Mouse (Mus musculus): ENCODE results near the gene Gm12184. TPM values are rescaled to one million over a fixed set of nuclear protein-coding genes. Genes with fewer than 3 reads are reported as not detected.
A peak's percentile ranks its signal among the peaks of the same experiment; 100 is the strongest.

Gm12184 gene
- polyA plus RNA-seq, 1 experiment from 2014 or later, result 4.1 TPM

GRCm38 (mm10) chr11:48806856-48807562, 19.4 kb downstream of the Gm12184 start:
- WGBS, result 55% methylated on average over 21 of the region's 21 CpGs
- no peak overlapping the region for H3K9ac ChIP-seq (ENCODE audit: low read length)
- H3K4me3 ChIP-seq (ENCODE audit: low read depth, low read length), result no peak overlapping the region
- DNase-seq (ENCODE audit: low spot score), result no peak
- ATAC-seq (replicated peaks; ENCODE audit: low FRiP score, low TSS enrichment, low read depth), result peak; percentile 61
- peaks cover 97% of the 10 kb centered on the region for H3K36me3 ChIP-seq (ENCODE audit: control insufficient read depth, insufficient read depth, low read length)
- H3K4me2 ChIP-seq (ENCODE audit: low read length), result no peak overlapping the region
- H3K27ac ChIP-seq (ENCODE audit: low read depth), result no peak overlapping the region
- peaks cover under 1% of the 10 kb centered on the region for H3K4me1 ChIP-seq (replicated peaks; ENCODE audit: control insufficient read depth, insufficient read depth, low read length)
- no peaks in the 10 kb centered on the region for H3K9me3 ChIP-seq (ENCODE audit: control insufficient read depth, low read length)
- no peaks in the 10 kb centered on the region for H3K27me3 ChIP-seq (replicated peaks; ENCODE audit: control insufficient read depth, insufficient read depth, low read length)

- Histone ChIP-seq H3K27me3 (replicated peaks; ENCODE audit: control insufficient read depth, insufficient read depth, low read length) (no peaks in the 10 kb centered on the region), H3K27ac (ENCODE audit: low read depth) (no peak overlapping the region), H3K4me3 (ENCODE audit: low read depth, low read length) (no peak overlapping the region), H3K36me3 (ENCODE audit: control insufficient read depth, insufficient read depth, low read length) (peaks cover 87% of the 10 kb centered on the region), H3K9me3 (ENCODE audit: control insufficient read depth, low read length) (no peaks in the 10 kb centered on the region), H3K4me1 (replicated peaks; ENCODE audit: control insufficient read depth, insufficient read depth, low read length) (peaks cover 7% of the 10 kb centered on the region), H3K4me2 (ENCODE audit: low read length) (no peak overlapping the region), H3K9ac (ENCODE audit: low read length) (no peak overlapping the region)
- ATAC-seq (replicated peaks; ENCODE audit: low FRiP score, low TSS enrichment, low read depth), result no peak
- WGBS, result 88% methylated on average over 2 of the region's 2 CpGs
- no peak for DNase-seq (ENCODE audit: low spot score)
Measured at GRCm38 (mm10) chr11:48804922-48805321, 21.5 kb downstream of the Gm12184 start.

- ATAC-seq (replicated peaks; ENCODE audit: low FRiP score, low TSS enrichment, low read depth) (no peak), DNase-seq (ENCODE audit: low spot score) (no peak)
- Histone ChIP-seq H3K36me3 (ENCODE audit: control insufficient read depth, insufficient read depth, low read length) (peaks cover 79% of the 10 kb centered on the region), H3K9me3 (ENCODE audit: control insufficient read depth, low read length) (no peaks in the 10 kb centered on the region), H3K27me3 (replicated peaks; ENCODE audit: control insufficient read depth, insufficient read depth, low read length) (no peaks in the 10 kb centered on the region), H3K27ac (ENCODE audit: low read depth) (no peak overlapping the region), H3K4me1 (replicated peaks; ENCODE audit: control insufficient read depth, insufficient read depth, low read length) (peaks cover 7% of the 10 kb centered on the region), H3K4me3 (ENCODE audit: low read depth, low read length) (no peak overlapping the region), H3K9ac (ENCODE audit: low read length) (no peak overlapping the region), H3K4me2 (ENCODE audit: low read length) (no peak overlapping the region)
- 98% methylated on average over 2 of the region's 2 CpGs for WGBS
Measured at GRCm38 (mm10) chr11:48803988-48804387, 22.5 kb downstream of the Gm12184 start.

GRCm38 (mm10) chr11:48801831-48802772, 24.4 kb downstream of the Gm12184 start:
- no peaks in the 10 kb centered on the region for H3K27me3 ChIP-seq (replicated peaks; ENCODE audit: control insufficient read depth, insufficient read depth, low read length)
- H3K4me2 ChIP-seq (ENCODE audit: low read length), result peak overlapping the region; percentile 88
- H3K9ac ChIP-seq (ENCODE audit: low read length), result peak overlapping the region; percentile 97
- 74% methylated on average over 17 of the region's 17 CpGs for WGBS
- no peak for ATAC-seq (replicated peaks; ENCODE audit: low FRiP score, low TSS enrichment, low read depth)
- peaks cover 60% of the 10 kb centered on the region for H3K36me3 ChIP-seq (ENCODE audit: control insufficient read depth, insufficient read depth, low read length)
- no peak overlapping the region for H3K27ac ChIP-seq (ENCODE audit: low read depth)
- peak overlapping the region; percentile 97 for H3K4me3 ChIP-seq (ENCODE audit: low read depth, low read length)
- no peak for DNase-seq (ENCODE audit: low spot score)
- no peaks in the 10 kb centered on the region for H3K9me3 ChIP-seq (ENCODE audit: control insufficient read depth, low read length)
- H3K4me1 ChIP-seq (replicated peaks; ENCODE audit: control insufficient read depth, insufficient read depth, low read length), result peaks cover 11% of the 10 kb centered on the region

GRCm38 (mm10) chr11:48799921-48800701, 26.3 kb downstream of the Gm12184 start, which contains the start of gene Rack1:
Gene Rack1 (plus strand): TSS chr11:48800332.
- Histone ChIP-seq H3K27me3 (replicated peaks; ENCODE audit: control insufficient read depth, insufficient read depth, low read length) (no peaks in the 10 kb centered on the region), H3K9me3 (ENCODE audit: control insufficient read depth, low read length) (no peaks in the 10 kb centered on the region), H3K4me3 (ENCODE audit: low read depth, low read length) (peak within 1 kb of the TSS; percentile 97), H3K36me3 (ENCODE audit: control insufficient read depth, insufficient read depth, low read length) (peaks cover 40% of the 10 kb centered on the region), H3K4me1 (replicated peaks; ENCODE audit: control insufficient read depth, insufficient read depth, low read length) (peaks cover 11% of the 10 kb centered on the region), H3K4me2 (ENCODE audit: low read length) (peak within 1 kb of the TSS; percentile 88), H3K9ac (ENCODE audit: low read length) (peak within 1 kb of the TSS; percentile 97), H3K27ac (ENCODE audit: low read depth) (peak within 1 kb of the TSS; percentile 93)
- DNase-seq (ENCODE audit: low spot score) (peak; percentile 98), ATAC-seq (replicated peaks; ENCODE audit: low FRiP score, low TSS enrichment, low read depth) (peak; percentile 90)
- WGBS, result under 1% methylated on average over 47 of the region's 47 CpGs

- no peaks in the 10 kb centered on the region for H3K27me3 ChIP-seq (replicated peaks; ENCODE audit: control insufficient read depth, insufficient read depth, low read length)
- peak overlapping the region; percentile 97 for H3K4me3 ChIP-seq (ENCODE audit: low read depth, low read length)
- peak overlapping the region; percentile 97 for H3K9ac ChIP-seq (ENCODE audit: low read length)
- ATAC-seq (replicated peaks; ENCODE audit: low FRiP score, low TSS enrichment, low read depth), result peak; percentile 13; the same call in 1 of the 2 replicates
- 6% methylated on average over 18 of the region's 18 CpGs for WGBS
- peaks cover 11% of the 10 kb centered on the region for H3K4me1 ChIP-seq (replicated peaks; ENCODE audit: control insufficient read depth, insufficient read depth, low read length)
- H3K9me3 ChIP-seq (ENCODE audit: control insufficient read depth, low read length), result no peaks in the 10 kb centered on the region
- peaks cover 32% of the 10 kb centered on the region for H3K36me3 ChIP-seq (ENCODE audit: control insufficient read depth, insufficient read depth, low read length)
- DNase-seq (ENCODE audit: low spot score), result no peak
- H3K4me2 ChIP-seq (ENCODE audit: low read length), result peak overlapping the region; percentile 88
- peak overlapping the region; percentile 93 for H3K27ac ChIP-seq (ENCODE audit: low read depth)
Measured at GRCm38 (mm10) chr11:48798984-48799920, 27.2 kb downstream of the Gm12184 start.

- 77% methylated on average over 7 of the region's 7 CpGs for WGBS
- H3K4me2 ChIP-seq (ENCODE audit: low read length), result peak overlapping the region; percentile 88
- H3K9me3 ChIP-seq (ENCODE audit: control insufficient read depth, low read length), result no peaks in the 10 kb centered on the region
- no peak overlapping the region for H3K27ac ChIP-seq (ENCODE audit: low read depth)
- no peak for DNase-seq (ENCODE audit: low spot score)
- H3K27me3 ChIP-seq (replicated peaks; ENCODE audit: control insufficient read depth, insufficient read depth, low read length), result no peaks in the 10 kb centered on the region
- no peak overlapping the region; the same call in 1 of the 2 replicates for H3K9ac ChIP-seq (ENCODE audit: low read length)
- peaks cover 22% of the 10 kb centered on the region for H3K36me3 ChIP-seq (ENCODE audit: control insufficient read depth, insufficient read depth, low read length)
- H3K4me3 ChIP-seq (ENCODE audit: low read depth, low read length), result no peak overlapping the region
- H3K4me1 ChIP-seq (replicated peaks; ENCODE audit: control insufficient read depth, insufficient read depth, low read length), result peaks cover 11% of the 10 kb centered on the region
- no peak for ATAC-seq (replicated peaks; ENCODE audit: low FRiP score, low TSS enrichment, low read depth)
Measured at GRCm38 (mm10) chr11:48798308-48798707, 28.1 kb downstream of the Gm12184 start.
